ENCODE assay signal across 23 mouse cellular contexts in genomic region chr5:115961809-115962208, GRCm38 (mm10).
DNase-seq lines count a peak whose midpoint lies in the region; ATAC-seq and TF ChIP-seq lines count a peak whose summit lies in the region.
"Had no signal": no experiment of that assay in that cellular context is flagged by ENCODE, and none has a peak within 500 bp of the region (broad histone marks: within the 10 kb centered on the region; RNA-seq: fewer than 3 reads in every experiment).

No protein-coding gene starts in this region.

- no peak overlapping the region for H3K9ac ChIP-seq in midbrain, embryonic 11.5 days (ENCODE audit: low read length)
- H3K9ac ChIP-seq: embryonic facial prominence, embryonic 12.5 days; embryonic facial prominence, embryonic 15.5 days; forebrain, embryonic 12.5 days; forebrain, embryonic 15.5 days; hindbrain, embryonic 13.5 days had no signal

- H3K27ac ChIP-seq in midbrain, embryonic 11.5 days (ENCODE audit: low read depth, low read length): no peak overlapping the region
- H3K27ac ChIP-seq in midbrain, embryonic 10.5 days (replicated peaks): no peak overlapping the region
- H3K27ac ChIP-seq in cortical plate, adult 2 months (ENCODE audit: insufficient read depth, low read length): peak overlapping the region; percentile 74; the same call in 1 of the 2 replicates
- no peak overlapping the region for H3K27ac ChIP-seq in hindbrain, embryonic 10.5 days
- H3K27ac ChIP-seq: embryonic facial prominence, embryonic 12.5 days; embryonic facial prominence, embryonic 15.5 days; forebrain, embryonic 12.5 days; forebrain, embryonic 15.5 days; gastrocnemius, adult 2 months; hindbrain, embryonic 13.5 days had no signal

- peaks cover 2% of the 10 kb centered on the region for H3K36me3 ChIP-seq in midbrain, embryonic 11.5 days (ENCODE audit: control insufficient read depth, insufficient read depth, low read length)
- peaks cover 76% of the 10 kb centered on the region for H3K36me3 ChIP-seq in midbrain, embryonic 10.5 days
- peaks cover 88% of the 10 kb centered on the region for H3K36me3 ChIP-seq in E14TG2a.4 (ENCODE audit: insufficient read depth, low read length)
- peaks cover 81% of the 10 kb centered on the region for H3K36me3 ChIP-seq in hindbrain, embryonic 10.5 days

- no peaks in the 10 kb centered on the region for H3K27me3 ChIP-seq in midbrain, embryonic 11.5 days (ENCODE audit: control insufficient read depth, insufficient read depth, low read length)
- H3K27me3 ChIP-seq in midbrain, embryonic 10.5 days (ENCODE audit: low read depth, poor library complexity, severe bottlenecking): no peaks in the 10 kb centered on the region
- H3K27me3 ChIP-seq in E14TG2a.4 (ENCODE audit: insufficient read depth, low read length): no peaks in the 10 kb centered on the region
- no peaks in the 10 kb centered on the region for H3K27me3 ChIP-seq in hindbrain, embryonic 10.5 days (ENCODE audit: insufficient read depth, poor library complexity, severe bottlenecking)
- H3K27me3 ChIP-seq: embryonic facial prominence, embryonic 12.5 days; embryonic facial prominence, embryonic 15.5 days; forebrain, embryonic 12.5 days; forebrain, embryonic 15.5 days; hindbrain, embryonic 13.5 days had no signal

- no peak overlapping the region for H3K4me2 ChIP-seq in midbrain, embryonic 11.5 days
- H3K4me2 ChIP-seq: embryonic facial prominence, embryonic 12.5 days; embryonic facial prominence, embryonic 15.5 days; forebrain, embryonic 12.5 days; forebrain, embryonic 15.5 days; heart, embryonic 11.5 days; hindbrain, embryonic 13.5 days had no signal

- TF ChIP-seq POLR2A in cortical plate, adult 2 months (IDR thresholded peaks at IDR 0.05; ENCODE audit: extremely low read depth, insufficient read depth, low read length): no peak

- no peaks in the 10 kb centered on the region for H3K4me1 ChIP-seq in midbrain, embryonic 11.5 days (ENCODE audit: control insufficient read depth, insufficient read depth, low read length)
- no peaks in the 10 kb centered on the region for H3K4me1 ChIP-seq in midbrain, embryonic 10.5 days
- H3K4me1 ChIP-seq in E14TG2a.4 (replicated peaks; ENCODE audit: low read depth, low read length): peaks cover 39% of the 10 kb centered on the region
- H3K4me1 ChIP-seq in cortical plate, adult 2 months (ENCODE audit: control insufficient read depth, insufficient read depth, low read length): peaks cover 4% of the 10 kb centered on the region
- no peaks in the 10 kb centered on the region for H3K4me1 ChIP-seq in hindbrain, embryonic 10.5 days (replicated peaks)
- H3K4me1 ChIP-seq: embryonic facial prominence, embryonic 12.5 days; embryonic facial prominence, embryonic 15.5 days; forebrain, embryonic 12.5 days; hindbrain, embryonic 13.5 days had no signal

- H3K9me3 ChIP-seq in midbrain, embryonic 11.5 days (ENCODE audit: control insufficient read depth, low read length): peaks cover 2% of the 10 kb centered on the region; the same call in 1 of the 2 replicates
- peaks cover 7% of the 10 kb centered on the region; the same call in 1 of the 2 replicates for H3K9me3 ChIP-seq in midbrain, embryonic 10.5 days (replicated peaks)
- H3K9me3 ChIP-seq in E14TG2a.4 (ENCODE audit: low read length): peaks cover 2% of the 10 kb centered on the region; the same call in 1 of the 2 replicates
- peaks cover 5% of the 10 kb centered on the region; the same call in 1 of the 2 replicates for H3K9me3 ChIP-seq in hindbrain, embryonic 10.5 days
- H3K9me3 ChIP-seq: embryonic facial prominence, embryonic 15.5 days; forebrain, embryonic 15.5 days; hindbrain, embryonic 13.5 days had no signal

- ATAC-seq in frontal cortex, adult (ENCODE audit: low TSS enrichment): peak; percentile 75
- no peak for ATAC-seq in midbrain, embryonic 11.5 days (ENCODE audit: low FRiP score)
- ATAC-seq: activated CD4-positive, CD25-positive, alpha-beta regulatory T cell, adult 4 months; forebrain, embryonic 15.5 days; hindbrain, embryonic 16.5 days had no signal

- no peak overlapping the region for H3K4me3 ChIP-seq in midbrain, embryonic 11.5 days (ENCODE audit: low read depth, low read length)
- H3K4me3 ChIP-seq in midbrain, embryonic 10.5 days: no peak overlapping the region
- peak overlapping the region; percentile 52; the same call in 1 of the 2 replicates for H3K4me3 ChIP-seq in E14TG2a.4 (replicated peaks; ENCODE audit: low read length)
- H3K4me3 ChIP-seq in cortical plate, adult 2 months (ENCODE audit: insufficient read depth, low read length): no peak overlapping the region
- H3K4me3 ChIP-seq in hindbrain, embryonic 10.5 days: no peak overlapping the region
- H3K4me3 ChIP-seq: embryonic facial prominence, embryonic 12.5 days; embryonic facial prominence, embryonic 15.5 days; forebrain, embryonic 12.5 days; forebrain, embryonic 15.5 days; gastrocnemius, adult 2 months; hindbrain, embryonic 13.5 days had no signal

- WGBS in midbrain, embryonic 11.5 days: 91% methylated on average over 9 of the region's 9 CpGs
- 95% methylated on average over 9 of the region's 9 CpGs for WGBS in midbrain, embryonic 10.5 days
- WGBS in hindbrain, embryonic 10.5 days: 94% methylated on average over 9 of the region's 9 CpGs

- no peak for TF ChIP-seq CTCF in E14TG2a.4 (conservative IDR thresholded peaks at IDR 0.05; ENCODE audit: low read length)
- no peak for TF ChIP-seq CTCF in cortical plate, adult 2 months (IDR thresholded peaks at IDR 0.05; ENCODE audit: extremely low read depth, insufficient read depth, low read length)

- no peak for DNase-seq in frontal cortex, postnatal 14 days (ENCODE audit: low spot score in 2 of 2)
- DNase-seq in midbrain, embryonic 11.5 days (ENCODE audit: low spot score, missing footprints): peak; percentile 61
- no peak for DNase-seq in midbrain, embryonic 10.5 days (ENCODE audit: low spot score)
- DNase-seq in hindbrain, embryonic 10.5 days (ENCODE audit: low spot score): no peak
- DNase-seq: adrenal gland, adult 8-10 months; adrenal gland, postnatal 25 days; cerebellum, adult 18-20 months; cerebellum, adult 9-10 months; cerebellum, postnatal 14 days; gastrocnemius, adult 2 months; gastrocnemius, postnatal 14 days; heart, adult 11 months had no signal
